Mouse (Mus musculus) heart, postnatal 0 days (tissue): ENCODE measurements around the gene Palb2.

Experiments used
- CTCF ChIP-seq: IDR thresholded peaks from 2 replicates; pipeline ENCODE4 v1.5.1; 2016; ENCODE audit warnings: antibody characterized with exemption, control low read depth, low read depth
- EP300 ChIP-seq: IDR thresholded peaks from 2 replicates; pipeline ENCODE4 v1.6.1; 2016; ENCODE audit warnings: antibody characterized with exemption, low read depth

GRCm38 (mm10) chr7:122167203-122167602, 34.4 kb upstream of the Palb2 start:
- TF ChIP-seq CTCF (no peak), EP300 (no peak)
